10 mouse cellular contexts compared by ENCODE assay signal in genomic region chr4:132128997-132129636, GRCm38 (mm10). TPM values are rescaled to one million over a fixed set of nuclear protein-coding genes. Genes with fewer than 3 reads are reported as not detected.
DNase-seq lines count a peak whose midpoint lies in the region; ATAC-seq and TF ChIP-seq lines count a peak whose summit lies in the region.
"Had no signal": no experiment of that assay in that cellular context is flagged by ENCODE, and none has a peak within 500 bp of the region (broad histone marks: within the 10 kb centered on the region; RNA-seq: fewer than 3 reads in every experiment).

No protein-coding gene starts in this region.

- ATAC-seq in heart, embryonic 16.5 days (replicated peaks; ENCODE audit: extremely low read depth, insufficient read depth, low FRiP score): peak; percentile 86
- ATAC-seq in liver, postnatal 0 days: peak; percentile 31; the same call in 1 of the 2 replicates

- H3K36me3 ChIP-seq in MEL (ENCODE audit: control insufficient read depth in 1 of 2, insufficient read depth in 2 of 2, low read length in 2 of 2): peaks cover 0 to 2% of the 10 kb centered on the region in 2 experiments; a peak in 1 of 4 replicates
- no peaks in the 10 kb centered on the region for H3K36me3 ChIP-seq in heart, embryonic 16.5 days (ENCODE audit: control insufficient read depth, insufficient read depth)
- no peaks in the 10 kb centered on the region for H3K36me3 ChIP-seq in liver, postnatal 0 days (replicated peaks; ENCODE audit: insufficient read depth, low read length)
- H3K36me3 ChIP-seq: embryonic facial prominence, embryonic 12.5 days had no signal

- no peak for TF ChIP-seq CTCF in MEL (IDR thresholded peaks at IDR 0.05 in 2 of 3, conservative IDR thresholded peaks at IDR 0.05 in 1 of 3; ENCODE audit: control insufficient read depth in 1 of 3, insufficient read depth in 1 of 3, low read depth in 2 of 3, low read length in 3 of 3, poor library complexity in 1 of 3, severe bottlenecking in 1 of 3)
- no peak for TF ChIP-seq CTCF in liver, postnatal 0 days (IDR thresholded peaks at IDR 0.05; ENCODE audit: low read depth)

- H3K27me3 ChIP-seq in MEL (ENCODE audit: control insufficient read depth in 1 of 2, insufficient read depth in 2 of 2, low read length in 2 of 2): peaks cover 0 to 2% of the 10 kb centered on the region in 2 experiments; a peak in 2 of 4 replicates
- no peaks in the 10 kb centered on the region for H3K27me3 ChIP-seq in heart, embryonic 16.5 days (ENCODE audit: control insufficient read depth, insufficient read depth, low read length)
- H3K27me3 ChIP-seq in liver, postnatal 0 days (ENCODE audit: insufficient read depth, low read length): no peaks in the 10 kb centered on the region
- H3K27me3 ChIP-seq: embryonic facial prominence, embryonic 12.5 days had no signal

- H3K4me3 ChIP-seq in MEL (ENCODE audit: control insufficient read depth in 1 of 2, insufficient read depth in 1 of 2, low read depth in 2 of 2, low read length in 2 of 2): no peak overlapping the region
- no peak overlapping the region for H3K4me3 ChIP-seq in heart, embryonic 16.5 days (ENCODE audit: low read length)
- no peak overlapping the region for H3K4me3 ChIP-seq in liver, postnatal 0 days (ENCODE audit: low read depth, low read length)
- H3K4me3 ChIP-seq: embryonic facial prominence, embryonic 12.5 days had no signal

- no peak overlapping the region for H3K4me2 ChIP-seq in heart, embryonic 16.5 days (ENCODE audit: low read depth, low read length)
- H3K4me2 ChIP-seq in liver, postnatal 0 days (ENCODE audit: low read depth, low read length): no peak overlapping the region
- H3K4me2 ChIP-seq: embryonic facial prominence, embryonic 12.5 days had no signal

- no peaks in the 10 kb centered on the region for H3K79me2 ChIP-seq in MEL (ENCODE audit: control insufficient read depth, insufficient read depth, low read length, poor library complexity)

- H3K27ac ChIP-seq in MEL (ENCODE audit: control insufficient read depth, low read depth, low read length): no peak overlapping the region
- H3K27ac ChIP-seq in heart, embryonic 16.5 days (ENCODE audit: low read length): peak overlapping the region; percentile 92
- H3K27ac ChIP-seq in liver, postnatal 0 days (ENCODE audit: low read depth): no peak overlapping the region
- H3K27ac ChIP-seq: embryonic facial prominence, embryonic 12.5 days had no signal

- H3K4me1 ChIP-seq in MEL (ENCODE audit: control insufficient read depth in 1 of 2, insufficient read depth in 2 of 2, low read length in 2 of 2): peaks cover 7 to 9% of the 10 kb centered on the region in 2 experiments; a peak in 3 of 4 replicates
- H3K4me1 ChIP-seq in heart, embryonic 16.5 days (ENCODE audit: control insufficient read depth, insufficient read depth, low read length): peaks cover 32% of the 10 kb centered on the region
- no peaks in the 10 kb centered on the region for H3K4me1 ChIP-seq in liver, postnatal 0 days (ENCODE audit: insufficient read depth)
- H3K4me1 ChIP-seq: embryonic facial prominence, embryonic 12.5 days had no signal

- 15% methylated on average over 6 of the region's 6 CpGs for WGBS in heart, embryonic 16.5 days
- 44% methylated on average over 6 of the region's 6 CpGs for WGBS in liver, postnatal 0 days (ENCODE audit: insufficient replicate concordance)

- H3K9me3 ChIP-seq in MEL (replicated peaks; ENCODE audit: insufficient read depth, low read length): no peaks in the 10 kb centered on the region
- H3K9me3 ChIP-seq in heart, embryonic 16.5 days (replicated peaks; ENCODE audit: control insufficient read depth, low read length): no peaks in the 10 kb centered on the region
- H3K9me3 ChIP-seq in liver, postnatal 0 days (ENCODE audit: low read length): no peaks in the 10 kb centered on the region
- H3K9me3 ChIP-seq: embryonic facial prominence, embryonic 12.5 days had no signal

- no peak overlapping the region for H3K9ac ChIP-seq in MEL (ENCODE audit: control insufficient read depth, low read depth, low read length, poor library complexity, severe bottlenecking)
- no peak overlapping the region; the same call in 1 of the 2 replicates for H3K9ac ChIP-seq in heart, embryonic 16.5 days (ENCODE audit: low read length)
- no peak overlapping the region; the same call in 1 of the 2 replicates for H3K9ac ChIP-seq in liver, postnatal 0 days (replicated peaks)
- H3K9ac ChIP-seq: embryonic facial prominence, embryonic 12.5 days had no signal

- TF ChIP-seq POLR2A in MEL (IDR thresholded peaks at IDR 0.05; ENCODE audit: control insufficient read depth in 1 of 2, insufficient read depth in 1 of 2, low read depth in 1 of 2, low read length in 2 of 2, poor library complexity in 1 of 2): no peak

- peak in 1 of 2 experiments; percentile 21; a peak in 1 of 4 replicates for TF ChIP-seq EP300 in MEL (IDR thresholded peaks at IDR 0.05; ENCODE audit: low read depth in 1 of 2, low read length in 2 of 2)
- no peak for TF ChIP-seq EP300 in liver, postnatal 0 days (IDR thresholded peaks at IDR 0.05; ENCODE audit: low read depth)

- DNase-seq in MEL (ENCODE audit: low read depth, low spot score): peak; percentile 47
- peak; percentile 59 for DNase-seq in brain, adult 2 months (ENCODE audit: low read depth, low spot score)
- peak; percentile 24 for DNase-seq in liver, postnatal 0 days
- DNase-seq in spleen, postnatal 36 days (ENCODE audit: low spot score in 2 of 2): no peak
- no peak for DNase-seq in urinary bladder, postnatal 4 days (ENCODE audit: low spot score in 2 of 2)
- no peak for DNase-seq in kidney, postnatal 25 days
- no peak for DNase-seq in lung, postnatal 14 days
- DNase-seq: kidney, adult 8-10 months had no signal

- TF ChIP-seq RAD21 in MEL (IDR thresholded peaks at IDR 0.05; ENCODE audit: low read depth, low read length): no peak

TF ChIP-seq in MEL, 35 proteins besides CTCF, POLR2A, EP300 and RAD21:
- TF ChIP-seq ZNF384 (IDR thresholded peaks at IDR 0.05; ENCODE audit: low read depth, low read length) (no peak), POLR2AphosphoS2 (IDR thresholded peaks at IDR 0.05; ENCODE audit: low read length) (no peak), ZMIZ1 (IDR thresholded peaks at IDR 0.05; ENCODE audit: low read depth, low read length) (no peak), KAT2A (conservative IDR thresholded peaks at IDR 0.05; ENCODE audit: low read depth, low read length) (no peak), CHD1 (IDR thresholded peaks at IDR 0.05; ENCODE audit: low read depth, low read length) (no peak), SIN3A (IDR thresholded peaks at IDR 0.05; ENCODE audit: low read length) (no peak), E2F4 (IDR thresholded peaks at IDR 0.05; ENCODE audit: borderline replicate concordance, low read depth, low read length) (no peak), MYC (IDR thresholded peaks at IDR 0.05; ENCODE audit: low read depth, low read length) (no peak), MEF2A (IDR thresholded peaks at IDR 0.05; ENCODE audit: extremely low read depth, insufficient replicate concordance, low read depth, low read length, poor library complexity, severe bottlenecking) (no peak), CHD2 (IDR thresholded peaks at IDR 0.05; ENCODE audit: low read length) (no peak), BHLHE40 (IDR thresholded peaks at IDR 0.05; ENCODE audit: borderline replicate concordance, low read depth, low read length) (peak; percentile 74), MAZ (IDR thresholded peaks at IDR 0.05; ENCODE audit: low read depth, low read length) (0 out of 2 replicates have a peak, but pooled peaks have one; percentile 28), TCF12 (IDR thresholded peaks at IDR 0.05; ENCODE audit: low read depth, low read length) (no peak), ELF1 (IDR thresholded peaks at IDR 0.05; ENCODE audit: low read depth, low read length) (no peak), ZKSCAN1 (IDR thresholded peaks at IDR 0.05; ENCODE audit: low read depth, low read length) (no peak), MAX (IDR thresholded peaks at IDR 0.05; ENCODE audit: low read length) (no peak), ETS1 (IDR thresholded peaks at IDR 0.05; ENCODE audit: low read depth, low read length) (peak; percentile 20; the same call in 1 of the 2 replicates)

RNA-seq across cellular contexts. Expression of gene Oprd1, which starts 15.2 kb away (rescaled TPM):
- total RNA-seq in MEL (2012; rRNA removed): not detected in 2 replicates
- under 1 TPM in 1 of 2 experiments, not detected in 1; 0.01 TPM for polyA plus RNA-seq in MEL (2012; ENCODE audit: insufficient read depth in 1 of 2, insufficient read length in 2 of 2, low read depth in 1 of 2, low replicate concordance in 2 of 2, missing spikeins in 1 of 2)
- polyA plus RNA-seq in heart, embryonic 16.5 days (2015; fragmentation: Nextera tagmentation; extraction: Ambion mirVana): 0.58 and 0.96 TPM in 2 replicates
- not detected in 2 replicates for polyA plus RNA-seq in liver, postnatal 0 days (2015; fragmentation: Nextera tagmentation; extraction: Ambion mirVana)

RNA-seq across cellular contexts. Expression of gene Epb41, which starts 54.0 kb away (rescaled TPM):
- 36.5 and 41.9 TPM in 2 replicates for total RNA-seq in MEL (2012; rRNA removed)
- 100 to 1,000 TPM in 1 of 2 experiments, 10 to 100 TPM in 1; 44.3 to 115 TPM for polyA plus RNA-seq in MEL (2012; ENCODE audit: insufficient read depth in 1 of 2, insufficient read length in 2 of 2, low read depth in 1 of 2, low replicate concordance in 2 of 2, missing spikeins in 1 of 2)
- 67.4 and 68.6 TPM in 2 replicates for polyA plus RNA-seq in heart, embryonic 16.5 days (2015; fragmentation: Nextera tagmentation; extraction: Ambion mirVana)
- polyA plus RNA-seq in liver, postnatal 0 days (2015; fragmentation: Nextera tagmentation; extraction: Ambion mirVana): 65.7 and 75.1 TPM in 2 replicates

RNA-seq across cellular contexts. Expression of gene Gm10300, which starts 54.6 kb away (rescaled TPM):
- total RNA-seq in MEL (2012; rRNA removed): 0.29 and 0.46 TPM in 2 replicates
- polyA plus RNA-seq in MEL (2012; ENCODE audit: insufficient read depth in 1 of 2, insufficient read length in 2 of 2, low read depth in 1 of 2, low replicate concordance in 2 of 2, missing spikeins in 1 of 2): under 1 TPM in 1 of 2 experiments, not detected in 1; 0.18 TPM
- 0.05 and 0.10 TPM in 2 replicates for polyA plus RNA-seq in heart, embryonic 16.5 days (2015; fragmentation: Nextera tagmentation; extraction: Ambion mirVana)
- polyA plus RNA-seq in liver, postnatal 0 days (2015; fragmentation: Nextera tagmentation; extraction: Ambion mirVana): 0.18 and 0.28 TPM in 2 replicates
- polyA plus RNA-seq: embryonic facial prominence, embryonic 12.5 days had no signal

Comparison
In these comparisons a context has a peak if more than half of its experiments do, and no peak if none do; other contexts are left out.
1. DNase-seq: peak in MEL (single experiment), brain, adult 2 months (single experiment) and liver, postnatal 0 days (single experiment); none in spleen, postnatal 36 days (0 of 2), urinary bladder, postnatal 4 days (0 of 2), kidney, postnatal 25 days (0 of 2) and lung, postnatal 14 days (single experiment).